Mouse (Mus musculus) Patski (cell line): ENCODE measurements around the gene Abr. TPM values are rescaled to one million over a fixed set of nuclear protein-coding genes. Genes with fewer than 3 reads are reported as not detected.

ENCODE experiments used
- ATAC-seq: fragments of 100-300 bp; one replicate; pipeline ENCODE4 v1.8.0; 2021
- CTCF ChIA-PET: fragments of 350-600 bp; sonication (Branson Sonifier 250); formaldehyde crosslinking; loops from one replicate; lab custom pipeline; 2022; ENCODE audit warnings: inconsistent platforms; lab: Charles Lee
- POLR2A ChIA-PET: fragments of 350-600 bp; sonication (Branson Sonifier 250); formaldehyde crosslinking; loops from one replicate; lab custom pipeline; 2022; ENCODE audit warnings: antibody characterized with exemption, inconsistent platforms; lab: Charles Lee
- DNase-seq: peaks from one replicate; pipeline ENCODE4 v3.0.0-alpha.2; 2011; ENCODE audit warnings: low read depth, low spot score
- H3K27me3 ChIP-seq: fragments of 371-371 bp; one replicate; pipeline ENCODE4 v1.5.1; 2021
- CTCF ChIP-seq: fragments of 100-300 bp; IDR thresholded peaks from one replicate; pipeline ENCODE4 v1.5.1; 2021
- in situ Hi-C: fragments of 300-500 bp; cut with MboI; formaldehyde crosslinking; loops from 3 replicates; pipeline ENCODE4 v1.11.1; 2018; ENCODE audit warnings: low pct_unique_long_range_greater_than_20kb, mixed read lengths
- polyA plus RNA-seq: library from polyadenylated mRNA; unstranded; gene quantifications from one replicate; pipeline ENCODE4 v1.2.3, GENCODE M21; 2021

The Abr gene
- polyA plus RNA-seq, 1 experiment from 2014 or later: 136 TPM

DNA sequence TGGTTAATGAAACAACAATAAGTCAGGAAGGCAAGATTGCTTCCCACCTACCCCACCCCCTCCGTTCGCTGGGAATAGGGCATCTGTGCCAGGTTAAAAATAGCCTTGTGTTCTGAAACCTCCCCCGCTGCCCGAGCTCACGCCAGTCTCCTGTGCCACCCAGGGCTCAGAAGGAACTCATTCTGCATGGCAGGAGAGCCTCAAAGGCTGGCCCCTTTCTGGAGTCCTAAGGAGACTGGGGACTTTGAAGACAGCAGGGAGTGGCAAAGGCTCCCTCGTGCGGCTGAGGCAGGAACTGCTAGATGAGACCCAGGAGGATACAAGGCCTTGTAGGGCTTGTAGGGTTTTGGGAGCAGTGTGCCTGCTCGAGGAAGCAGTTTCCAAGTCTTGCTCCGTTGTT lies 25.4 kb upstream of the Abr start:
- POLR2A ChIA-PET: interaction anchor here (0.6 to 1.2 kb wide), 2 partner anchors 22 to 23 kb away, joined by 3 to 5 read pairs; no protein-coding TSS in a partner anchor
- CTCF ChIA-PET: interaction anchor here (1.3 to 4.5 kb wide), 6 partner anchors 15 to 141 kb away, joined by 3 to 62 read pairs (median 10); no protein-coding TSS in a partner anchor
- peak; percentile 79 for ATAC-seq
- in situ Hi-C loops: loop anchor here (5.0 to 10.0 kb wide), 3 partner anchors 63 to 195 kb away; no protein-coding TSS in a partner anchor
- no peak for DNase-seq
- TF ChIP-seq CTCF: peak; percentile 97
- no peaks in the 10 kb centered on the region for H3K27me3 ChIP-seq

DNA sequence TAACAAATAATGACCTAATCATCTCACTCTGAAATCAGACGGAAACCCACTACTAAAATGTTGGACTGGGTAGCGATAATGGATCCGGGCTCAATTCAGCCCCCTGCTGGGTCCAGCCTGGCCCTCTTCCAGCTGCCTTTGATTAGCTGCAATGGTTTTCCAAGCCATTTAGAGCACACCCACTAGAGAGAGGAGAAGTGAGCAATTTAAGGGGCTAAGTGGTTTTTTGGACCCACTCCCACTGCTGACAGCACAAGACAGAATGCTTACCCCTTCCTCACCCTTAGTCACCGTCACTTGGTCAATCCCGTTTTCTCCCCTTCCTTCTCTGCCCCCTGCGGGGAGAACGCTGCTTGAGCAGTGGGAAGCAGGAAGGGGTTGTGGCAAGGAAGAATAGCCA lies 24.9 kb upstream of the Abr start:
- ATAC-seq (no peak), DNase-seq (no peak)
- in situ Hi-C loops: loop anchor here (5.0 to 10.0 kb wide), 3 partner anchors 62 to 195 kb away; no protein-coding TSS in a partner anchor
- H3K27me3 ChIP-seq: no peaks in the 10 kb centered on the region
- CTCF ChIA-PET: interaction anchor here (1.3 to 4.5 kb wide), 13 partner anchors 13 to 201 kb away, joined by 3 to 62 read pairs (median 8); no protein-coding TSS in a partner anchor
- no peak for TF ChIP-seq CTCF
- POLR2A ChIA-PET: interaction anchor here (0.7 to 1.2 kb wide), 2 partner anchors 23 to 159 kb away, joined by 4 to 5 read pairs; no protein-coding TSS in a partner anchor

DNA sequence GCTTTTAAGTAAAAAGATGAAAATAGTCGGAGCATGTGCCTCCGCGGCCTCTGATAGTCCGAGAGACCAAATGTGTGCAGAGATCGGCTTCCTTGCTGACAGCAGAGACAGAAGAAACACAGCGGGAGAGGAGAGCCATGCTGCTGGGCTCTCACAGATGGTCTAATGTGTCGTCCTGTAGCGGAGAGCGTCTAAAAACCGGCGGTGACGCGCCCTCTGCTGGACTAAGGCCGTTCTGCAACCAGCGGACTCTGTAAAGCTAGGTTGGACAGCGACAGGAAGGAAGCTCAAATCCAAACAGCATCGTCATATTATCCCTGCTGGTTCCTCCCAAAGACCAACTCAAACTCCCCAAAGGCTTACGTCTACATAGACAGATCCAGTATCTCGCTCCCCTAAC lies 23.8 kb upstream of the Abr start:
- ATAC-seq: peak; percentile 20
- ChIA-PET CTCF (interaction anchor here (0.7 to 4.5 kb wide), 29 partner anchors 12 to 232 kb away, joined by 3 to 62 read pairs (median 5); partner anchors contain the start of gene Abr), POLR2A (interaction anchor here (0.7 kb wide), 1 partner anchor 122 kb away, joined by 5 read pairs; no protein-coding TSS in a partner anchor)
- peak; percentile 98 for TF ChIP-seq CTCF
- in situ Hi-C loops: loop anchor here (5.0 to 10.0 kb wide), 3 partner anchors 61 to 194 kb away; no protein-coding TSS in a partner anchor
- H3K27me3 ChIP-seq: no peaks in the 10 kb centered on the region
- peak; percentile 51 for DNase-seq

DNA sequence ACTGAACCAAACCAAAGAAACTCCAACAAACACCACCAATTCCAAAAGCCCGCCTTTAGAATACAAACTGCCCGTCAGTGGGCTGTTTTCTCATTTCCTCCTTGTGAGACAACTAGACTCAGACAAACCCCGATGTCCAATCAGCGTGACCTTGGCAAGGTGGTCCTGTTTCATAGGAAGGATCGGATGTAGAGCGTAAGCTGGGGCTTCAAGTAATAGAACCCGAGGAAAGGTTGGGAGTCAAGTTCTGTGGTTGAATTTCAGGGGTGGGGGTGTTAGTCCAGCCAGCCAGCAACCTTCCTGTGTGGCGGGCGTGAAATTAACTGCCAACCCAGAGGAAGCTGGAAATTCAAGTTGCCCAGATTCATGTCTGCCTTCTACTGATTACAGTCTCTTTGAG lies 22.9 kb upstream of the Abr start:
- ATAC-seq: no peak
- DNase-seq: no peak

DNA sequence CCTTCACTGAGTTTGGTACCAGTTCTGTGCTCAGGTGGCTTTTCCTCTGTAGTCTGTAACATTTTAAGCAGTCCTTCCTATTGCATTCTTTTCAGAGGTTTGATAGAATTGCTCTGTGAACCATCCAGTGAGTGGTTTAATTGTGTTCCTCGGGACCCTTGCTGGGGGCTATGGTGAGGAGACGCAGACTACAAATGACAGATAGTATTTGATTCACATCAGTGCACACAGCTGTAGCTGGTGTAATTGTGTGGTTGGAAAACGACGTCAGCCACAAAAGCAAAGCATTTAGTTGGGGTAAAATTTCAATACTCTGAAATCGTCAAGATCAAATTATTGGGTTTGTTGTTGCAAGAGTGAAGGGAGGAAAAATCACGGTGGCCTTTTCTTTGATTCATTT lies 22.1 kb upstream of the Abr start:
- in situ Hi-C loops: loop anchor here (10.0 kb wide), 1 partner anchor 59 kb away; no protein-coding TSS in a partner anchor
- no peak for ATAC-seq
- H3K27me3 ChIP-seq: no peaks in the 10 kb centered on the region
- POLR2A ChIA-PET: no interaction called here
- DNase-seq: no peak
- CTCF ChIA-PET: interaction anchor here (0.8 to 4.5 kb wide), 2 partner anchors 103 to 115 kb away, joined by 4 to 62 read pairs; no protein-coding TSS in a partner anchor
- TF ChIP-seq CTCF: no peak

More for the DNA sequence above, 22.9 kb upstream of the Abr start:
- ChIA-PET POLR2A (no interaction called here), CTCF (interaction anchor here (0.9 to 4.5 kb wide), 19 partner anchors 15 to 224 kb away, joined by 3 to 62 read pairs (median 7); partner anchors contain the start of gene Abr)
- in situ Hi-C loops: loop anchor here (5.0 to 10.0 kb wide), 3 partner anchors 60 to 193 kb away; no protein-coding TSS in a partner anchor
- TF ChIP-seq CTCF: no peak
- no peaks in the 10 kb centered on the region for H3K27me3 ChIP-seq

DNA sequence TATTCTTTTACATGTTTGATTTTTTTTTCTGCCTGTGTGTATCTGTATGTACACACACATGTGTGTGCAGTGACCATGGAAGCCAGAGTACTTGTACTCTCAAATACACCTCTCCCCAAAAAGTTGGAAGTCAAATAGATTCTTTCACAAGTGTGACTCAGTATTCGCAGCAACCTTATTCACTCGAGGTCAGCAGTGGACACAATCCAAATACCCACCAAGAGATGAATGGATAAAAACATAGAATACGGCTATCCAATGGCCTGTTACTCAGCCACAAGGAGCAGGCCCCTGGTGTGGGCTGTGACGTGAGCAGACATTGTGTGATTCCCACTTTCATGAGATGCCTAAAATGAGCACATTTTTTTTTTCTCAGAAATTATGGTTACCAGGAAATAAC lies 18.1 kb upstream of the Abr start:
- DNase-seq: no peak
- in situ Hi-C loops: loop anchor here (10.0 kb wide), 1 partner anchor 55 kb away; no protein-coding TSS in a partner anchor

DNA sequence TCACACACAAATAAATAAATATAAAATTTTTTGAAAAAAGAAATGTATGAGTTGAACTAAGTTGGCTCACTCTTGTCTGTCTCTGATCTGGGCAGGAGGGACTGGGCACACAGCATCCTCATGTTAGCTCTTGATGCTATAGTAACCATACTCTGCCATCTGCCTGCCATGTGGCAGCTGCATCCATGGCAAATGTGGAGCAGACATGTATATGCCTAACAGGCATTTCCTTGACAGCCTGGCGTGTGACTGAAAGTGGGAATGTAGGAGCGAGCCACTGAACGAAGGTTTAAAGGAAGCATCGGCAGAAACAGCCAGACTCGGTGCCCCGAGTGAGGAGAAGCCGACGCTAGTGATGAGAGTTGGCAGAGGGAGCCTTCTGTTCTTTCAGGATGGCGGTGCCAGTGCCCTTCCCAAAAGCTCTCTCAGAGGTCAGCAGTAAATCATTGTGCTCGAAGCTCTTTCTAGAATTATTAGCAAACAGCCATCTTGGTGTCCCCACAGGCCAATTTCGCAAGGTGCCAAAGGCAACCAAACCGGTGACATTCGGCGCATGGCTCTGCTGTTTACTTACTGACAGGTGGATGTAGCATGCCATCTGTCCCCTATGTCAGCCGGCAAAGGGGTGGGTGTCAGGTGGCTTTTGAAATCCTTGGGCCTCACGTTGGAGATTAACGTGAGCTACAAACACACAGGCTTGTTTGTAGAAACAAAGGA lies 17.3 kb upstream of the Abr start:
- no peak for ATAC-seq
- no peaks in the 10 kb centered on the region for H3K27me3 ChIP-seq
- TF ChIP-seq CTCF: no peak
- CTCF ChIA-PET: no interaction called here
- POLR2A ChIA-PET: no interaction called here
- in situ Hi-C loops: no loop called here
- no peak for DNase-seq

More for the DNA sequence above, 18.1 kb upstream of the Abr start:
- ChIA-PET POLR2A (no interaction called here), CTCF (no interaction called here)
- no peak for TF ChIP-seq CTCF
- H3K27me3 ChIP-seq: no peaks in the 10 kb centered on the region
- no peak for ATAC-seq

DNA sequence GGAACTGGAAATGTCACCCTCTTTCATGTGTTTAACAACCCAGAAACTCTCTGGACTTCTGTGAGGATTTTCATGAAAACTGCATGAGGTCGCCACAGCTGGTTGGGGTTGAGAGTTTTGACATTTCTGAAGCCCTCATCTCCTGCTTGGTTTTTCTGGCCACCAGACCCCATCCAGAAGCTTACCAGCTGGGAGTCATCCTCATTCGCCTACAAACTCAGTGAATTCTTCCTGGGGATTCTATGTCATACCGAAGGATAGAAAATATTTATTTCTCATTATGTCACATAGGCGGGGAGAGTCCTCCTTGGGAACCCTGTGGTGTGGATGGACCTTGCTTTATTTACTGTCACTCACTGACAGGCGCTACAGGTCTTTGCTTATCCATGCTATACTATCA lies 8.4 kb upstream of the Abr start:
- POLR2A ChIA-PET: interaction anchor here (0.6 kb wide), 1 partner anchor 365 kb away, joined by 3 read pairs; no protein-coding TSS in a partner anchor
- ATAC-seq: no peak
- CTCF ChIA-PET: interaction anchor here (2.0 kb wide), 1 partner anchor 15 kb away, joined by 7 read pairs; no protein-coding TSS in a partner anchor

DNA sequence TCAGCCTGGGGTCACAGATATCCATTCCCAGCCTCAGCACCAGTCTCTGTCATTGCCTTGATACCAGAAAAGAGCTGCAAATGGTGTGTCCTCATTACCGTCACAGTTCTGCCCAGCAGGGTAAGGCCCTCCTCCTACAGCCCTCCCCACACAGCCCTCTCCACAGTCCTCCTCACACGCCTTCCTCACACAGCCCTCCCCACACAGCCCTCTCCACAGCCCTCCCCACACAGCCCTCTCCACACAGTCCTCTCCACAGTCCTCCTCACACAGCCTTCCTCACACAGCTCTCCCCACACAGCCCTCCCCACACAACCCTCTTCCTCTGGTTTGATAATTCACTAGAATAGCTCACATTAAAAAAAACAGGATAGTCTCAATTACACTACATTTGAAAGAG lies 7.9 kb upstream of the Abr start:
- ChIA-PET POLR2A (interaction anchor here (0.6 kb wide), 3 partner anchors 93 to 365 kb away, joined by 3 to 4 read pairs (median 3); no protein-coding TSS in a partner anchor), CTCF (interaction anchor here (2.0 kb wide), 1 partner anchor 16 kb away, joined by 7 read pairs; no protein-coding TSS in a partner anchor)
- no peak for TF ChIP-seq CTCF
- H3K27me3 ChIP-seq: no peaks in the 10 kb centered on the region
- no peak for DNase-seq
- in situ Hi-C loops: no loop called here
- ATAC-seq: no peak

More for the DNA sequence above, 8.4 kb upstream of the Abr start:
- no peaks in the 10 kb centered on the region for H3K27me3 ChIP-seq
- in situ Hi-C loops: no loop called here
- no peak for DNase-seq
- no peak for TF ChIP-seq CTCF

DNA sequence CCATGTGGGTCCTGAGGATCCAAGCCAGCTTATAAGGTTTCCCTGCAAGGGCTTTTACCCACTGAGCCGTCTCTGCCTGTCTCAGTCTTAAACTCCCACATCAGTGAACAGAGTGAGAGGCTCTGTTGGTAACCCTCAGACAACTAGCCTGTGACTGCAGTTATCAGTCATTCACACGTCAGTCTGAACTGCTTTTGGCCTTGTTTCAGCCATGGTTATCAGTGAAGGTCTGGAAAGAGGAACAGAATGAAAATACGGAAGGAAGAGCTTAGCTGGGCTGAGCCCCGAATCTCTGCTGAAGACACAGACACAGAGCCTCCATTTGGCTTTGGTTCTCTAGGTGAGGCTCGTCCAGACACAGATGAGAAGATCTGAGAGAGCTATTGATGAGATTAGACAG lies 6.5 kb upstream of the Abr start:
- POLR2A ChIA-PET: no interaction called here
- in situ Hi-C loops: no loop called here
- no peaks in the 10 kb centered on the region for H3K27me3 ChIP-seq
- ATAC-seq (no peak), DNase-seq (no peak)
- TF ChIP-seq CTCF: no peak
- CTCF ChIA-PET: no interaction called here
